Mouse (Mus musculus) gastrocnemius, postnatal 14 days (tissue): ENCODE data around the gene Fbxo47. TPM values are rescaled to one million over a fixed set of nuclear protein-coding genes. Genes with fewer than 3 reads are reported as not detected.

Experiments used
- DNase-seq: peaks from one replicate; pipeline ENCODE4 v3.0.0; 2021; ENCODE audit warnings: mixed read lengths
- intact Hi-C: fragments of 180-260 bp; cut with DNase I; formaldehyde crosslinking; loops from one replicate; pipeline ENCODE4 v1.15.1; 2025; ENCODE audit warnings: low total_unique reads
- long read RNA-seq, 2 experiments: library from polyadenylated mRNA; stranded (forward); transcript quantifications; one replicate each; pipeline ENCODE4 v2.0.0; 2021
- total RNA-seq, 2 experiments: library from RNA; stranded (reverse); gene quantifications; 2 replicates each; pipeline ENCODE4 v1.2.3; 2021

Fbxo47 gene
- under 1 TPM; 0.11 to 0.12 TPM for total RNA-seq
- long read RNA-seq, experiment 1 = 0 reads
- long read RNA-seq, experiment 2, partial matches to known transcripts = 0 of 1 reads
- long read RNA-seq, experiment 2, other reads (novel, unspliced or antisense) = 1 of 1 reads

GRCm38 (mm10) chr11:97883918-97884600 is at the start of gene Fbxo47:
Fbxo47 (minus strand) TSS chr11:97884154.
- intact Hi-C loops = no loop called here

GRCm38 (mm10) chr11:97933553-97933952 is 49.6 kb upstream of the Fbxo47 start:
- intact Hi-C loops = no loop called here

More at GRCm38 (mm10) chr11:97883918-97884600, at the start of gene Fbxo47:
- peak; percentile 96 for DNase-seq

GRCm38 (mm10) chr11:97928905-97929304 is 45.0 kb upstream of the Fbxo47 start:
- intact Hi-C loops = no loop called here
- no peak for DNase-seq

More at GRCm38 (mm10) chr11:97933553-97933952, 49.6 kb upstream of the Fbxo47 start:
- DNase-seq = no peak

GRCm38 (mm10) chr11:97924217-97924616 is 40.3 kb upstream of the Fbxo47 start:
- no peak for DNase-seq
- intact Hi-C loops = no loop called here

GRCm38 (mm10) chr11:97923639-97924038 is 39.7 kb upstream of the Fbxo47 start:
- intact Hi-C loops = no loop called here
- no peak for DNase-seq

- DNase-seq = no peak
- intact Hi-C loops = no loop called here
Measured at GRCm38 (mm10) chr11:97915974-97916503, 32.1 kb upstream of the Fbxo47 start.

GRCm38 (mm10) chr11:97915471-97915870 is 31.5 kb upstream of the Fbxo47 start:
- DNase-seq = no peak
- intact Hi-C loops = no loop called here

- no peak for DNase-seq
- intact Hi-C loops = no loop called here
Measured at GRCm38 (mm10) chr11:97913111-97913510, 29.2 kb upstream of the Fbxo47 start.

GRCm38 (mm10) chr11:97908634-97909348 is 24.8 kb upstream of the Fbxo47 start:
- no peak for DNase-seq
- intact Hi-C loops = no loop called here

GRCm38 (mm10) chr11:97907935-97908334 is 24.0 kb upstream of the Fbxo47 start:
- intact Hi-C loops = no loop called here
- no peak for DNase-seq

- DNase-seq = no peak
- intact Hi-C loops = no loop called here
Measured at GRCm38 (mm10) chr11:97906905-97907304, 23.0 kb upstream of the Fbxo47 start.

GRCm38 (mm10) chr11:97905941-97906340 is 22.0 kb upstream of the Fbxo47 start:
- intact Hi-C loops = no loop called here
- DNase-seq = no peak

GRCm38 (mm10) chr11:97905540-97905939 is 21.6 kb upstream of the Fbxo47 start:
- DNase-seq = no peak
- intact Hi-C loops = no loop called here

GRCm38 (mm10) chr11:97904801-97905200 is 20.8 kb upstream of the Fbxo47 start:
- DNase-seq = no peak
- intact Hi-C loops = no loop called here

GRCm38 (mm10) chr11:97901806-97902205 is 17.9 kb upstream of the Fbxo47 start:
- intact Hi-C loops = no loop called here
- no peak for DNase-seq

GRCm38 (mm10) chr11:97899822-97900221 is 15.9 kb upstream of the Fbxo47 start:
- DNase-seq = peak; percentile 84
- intact Hi-C loops = loop anchor here (1.0 to 10.0 kb wide), 2 partner anchors 87 to 175 kb away; no protein-coding TSS in a partner anchor

- intact Hi-C loops = loop anchor here (10.0 kb wide), 1 partner anchor 177 kb away; no protein-coding TSS in a partner anchor
- DNase-seq = no peak
Measured at GRCm38 (mm10) chr11:97897568-97898185, 13.7 kb upstream of the Fbxo47 start.

GRCm38 (mm10) chr11:97896655-97897054 is 12.7 kb upstream of the Fbxo47 start:
- no peak for DNase-seq
- intact Hi-C loops = loop anchor here (10.0 kb wide), 1 partner anchor 178 kb away; no protein-coding TSS in a partner anchor

- no peak for DNase-seq
- intact Hi-C loops = loop anchor here (10.0 kb wide), 1 partner anchor 183 kb away; no protein-coding TSS in a partner anchor
Measured at GRCm38 (mm10) chr11:97891821-97892220, 7.9 kb upstream of the Fbxo47 start.
